Mouse (Mus musculus) A20 (cell line): Measurements from ENCODE around the gene E130114P18Rik.

ENCODE experiments used
- DNase-seq: peaks from one replicate; pipeline ENCODE4 v3.0.0-alpha.2; 2011; ENCODE audit warnings: low read depth, low spot score

E130114P18Rik gene

DNA sequence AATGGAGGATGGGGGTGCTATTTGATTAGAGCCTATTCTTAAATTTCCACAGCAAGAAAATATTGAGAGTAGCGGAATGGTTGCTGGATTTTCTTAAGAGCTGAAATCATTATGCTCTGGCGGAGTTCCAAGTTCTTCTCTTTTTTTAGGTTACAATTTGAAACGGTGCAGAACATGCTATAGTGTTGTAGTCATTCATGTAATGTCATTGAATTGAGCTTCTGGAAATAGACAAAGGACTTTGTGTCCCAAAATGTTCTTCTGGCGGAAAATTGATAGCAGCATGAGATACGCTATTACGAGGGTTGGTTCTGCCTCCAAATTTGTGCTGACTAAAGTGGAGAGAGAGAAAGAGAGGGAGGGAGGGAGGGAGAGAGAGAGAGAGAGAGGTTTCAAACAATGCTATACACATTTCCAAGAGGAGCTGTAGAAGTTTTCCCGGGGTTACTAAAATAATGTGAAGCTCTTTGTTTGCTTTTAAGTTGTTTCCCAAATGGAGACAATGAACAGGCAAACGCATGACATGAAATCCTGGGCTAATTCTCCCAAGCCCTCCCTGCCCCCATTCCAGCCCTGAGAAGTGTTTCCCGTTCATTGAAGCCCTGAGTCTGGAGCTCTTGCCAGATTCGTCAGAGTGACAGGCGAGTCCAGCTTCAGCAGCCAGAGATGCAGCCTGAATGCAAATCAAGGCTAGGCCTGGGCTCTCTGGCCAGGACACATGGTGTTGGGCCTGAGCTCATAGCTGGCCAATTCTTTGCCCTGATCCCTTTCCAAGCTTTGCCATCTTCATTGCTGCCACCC lies 128.9 kb downstream of the E130114P18Rik start:
- DNase-seq: no peak

DNA sequence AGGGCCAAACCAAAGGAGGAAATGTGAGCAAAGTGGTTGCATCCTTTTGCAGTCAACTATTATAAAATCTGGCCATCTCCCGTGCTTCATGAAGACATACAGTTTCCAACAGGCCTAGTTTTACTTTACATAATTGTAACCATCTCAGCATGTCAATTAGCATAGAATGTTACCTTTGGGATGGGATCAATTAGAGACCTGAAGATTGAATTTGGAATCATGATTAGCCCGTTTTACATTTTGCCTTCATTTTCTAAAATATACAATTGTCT lies 129.5 kb downstream of the E130114P18Rik start:
- DNase-seq: no peak

DNA sequence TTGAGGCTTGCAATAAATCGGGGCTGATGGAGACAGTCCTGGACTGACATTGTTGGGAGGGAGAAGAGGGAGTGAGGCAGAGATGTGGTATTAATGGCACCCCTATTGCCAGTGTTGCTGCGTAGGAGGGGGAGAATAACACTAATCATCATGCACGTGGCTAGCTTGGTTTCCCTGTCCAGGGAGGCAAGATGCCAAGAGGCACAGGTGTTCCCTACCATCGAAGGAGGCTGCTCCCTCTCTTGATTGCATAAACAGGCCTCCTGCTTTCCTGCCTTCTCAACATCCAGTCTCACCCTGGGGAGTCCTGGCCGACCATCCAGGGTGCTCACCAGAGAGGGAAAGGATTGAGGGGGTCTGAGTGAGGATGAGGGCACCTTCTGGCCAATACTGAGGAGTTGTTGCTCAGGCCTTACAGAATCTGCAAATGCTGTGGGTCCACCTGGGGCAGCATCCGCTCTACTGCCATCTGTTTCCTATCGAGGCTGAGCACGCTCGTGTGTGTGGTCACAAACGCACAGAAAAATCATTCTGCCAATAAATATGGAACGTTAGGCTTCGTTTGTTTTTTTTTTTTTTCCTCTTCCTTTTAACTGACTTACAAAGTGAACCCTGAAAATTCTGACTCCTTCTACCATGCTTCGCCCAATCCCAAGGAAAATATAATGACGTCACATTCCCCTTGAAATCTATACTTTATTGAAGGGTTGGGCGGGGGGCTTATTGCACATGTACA lies 130.0 kb downstream of the E130114P18Rik start:
- DNase-seq: no peak

DNA sequence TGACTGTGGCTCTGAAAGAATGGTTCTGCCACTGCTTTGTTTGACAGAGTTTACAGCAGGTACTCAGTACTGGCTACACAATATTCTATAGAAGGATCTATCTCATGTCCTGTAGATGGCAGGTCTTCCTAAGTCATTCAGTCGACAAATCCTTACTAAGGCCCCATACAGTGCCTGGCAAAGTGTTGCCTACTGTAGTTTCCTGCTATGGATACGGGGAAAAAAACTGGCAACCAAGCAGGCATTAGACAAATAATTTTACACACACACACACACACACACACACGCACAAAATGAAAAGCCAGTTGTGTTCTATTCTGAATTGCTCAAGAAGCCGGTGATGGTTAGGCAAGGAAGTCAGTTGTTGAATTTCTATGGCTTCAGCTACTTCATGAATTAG lies 130.6 kb downstream of the E130114P18Rik start:
- DNase-seq: no peak

DNA sequence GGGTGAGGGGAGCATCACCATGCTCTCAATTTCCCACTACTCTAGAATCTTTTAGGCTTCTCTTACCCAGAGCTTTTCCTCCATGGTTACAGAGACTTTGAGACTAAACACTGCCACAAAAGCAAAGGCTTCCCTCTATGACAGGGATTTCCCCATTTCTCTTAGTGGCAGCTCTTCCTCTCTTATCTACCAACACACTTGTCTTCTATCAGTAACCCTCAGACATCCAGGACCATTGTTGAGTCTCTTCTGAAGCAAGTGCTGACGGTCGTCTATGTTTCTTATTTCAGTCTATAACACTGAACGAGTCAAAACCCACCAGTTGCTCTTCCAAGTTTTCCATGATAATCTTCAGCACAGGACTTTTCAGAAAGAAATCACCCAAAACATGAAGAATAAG lies 137.5 kb downstream of the E130114P18Rik start:
- DNase-seq: no peak

DNA sequence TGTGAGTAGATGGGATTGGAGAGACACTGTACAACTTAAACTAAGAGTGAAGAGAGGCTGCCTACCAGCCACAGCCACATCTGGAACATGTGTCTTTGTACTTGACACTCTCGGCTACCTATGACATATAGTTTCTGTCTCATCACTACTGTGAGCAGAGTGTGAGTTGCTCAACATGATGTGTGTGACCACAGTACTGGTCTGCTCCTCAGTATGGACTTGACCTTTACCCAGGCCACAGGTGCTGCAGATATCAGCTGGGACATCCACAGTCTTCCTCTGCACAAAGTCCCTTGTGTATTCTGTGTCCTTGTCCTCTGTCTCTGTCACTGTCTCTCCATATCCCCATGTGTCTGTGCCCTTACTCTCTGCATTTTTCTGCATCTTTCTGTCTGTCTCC lies 141.3 kb downstream of the E130114P18Rik start:
- no peak for DNase-seq

DNA sequence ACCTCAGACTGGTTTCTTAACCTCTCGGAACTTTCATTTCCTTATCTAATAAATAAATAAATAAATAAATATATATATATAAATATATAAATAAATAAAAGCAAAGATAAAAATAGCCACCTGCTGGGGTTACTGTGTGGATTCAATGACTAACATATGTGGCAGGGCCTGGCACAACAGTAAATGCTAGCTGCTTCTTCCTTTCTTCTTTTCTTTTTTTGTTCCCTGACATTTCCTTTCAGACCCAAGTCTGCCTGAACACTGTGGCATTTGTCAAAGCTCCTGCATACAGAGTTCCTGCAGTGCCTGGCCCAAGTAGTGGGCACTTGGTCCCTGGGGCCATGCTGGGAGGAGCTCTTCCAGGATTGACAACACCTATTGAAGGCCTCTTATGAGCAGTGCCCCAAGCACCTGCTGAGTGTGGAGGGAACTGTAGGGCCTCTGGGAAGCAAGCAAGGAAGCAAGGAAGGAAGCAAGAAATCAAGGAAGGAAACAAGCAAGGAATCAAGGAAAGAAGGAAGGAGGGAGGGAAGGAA lies 142.1 kb downstream of the E130114P18Rik start:
- DNase-seq: no peak

DNA sequence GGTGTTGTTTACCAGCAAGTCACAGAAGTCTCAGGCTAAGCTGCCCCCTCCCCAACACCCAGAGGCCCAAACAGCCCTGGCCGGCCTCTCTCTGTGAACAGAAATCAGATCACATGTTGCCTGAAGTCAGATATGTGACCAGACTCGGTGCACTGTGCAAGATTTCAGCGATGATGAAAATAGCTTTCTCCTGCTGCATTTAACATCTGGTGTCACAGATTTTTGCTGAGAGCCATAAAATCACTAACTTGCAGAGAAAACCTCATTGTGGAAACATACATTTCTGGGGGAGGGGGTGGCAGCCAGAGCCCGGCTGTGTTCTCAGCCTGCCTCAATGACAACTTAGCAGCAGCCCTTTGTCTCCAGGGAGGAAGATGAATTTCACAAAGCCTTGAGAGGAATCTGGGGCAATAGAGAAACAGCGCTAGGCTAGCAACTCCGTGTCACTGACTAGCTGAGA lies 142.6 kb downstream of the E130114P18Rik start:
- DNase-seq: no peak

DNA sequence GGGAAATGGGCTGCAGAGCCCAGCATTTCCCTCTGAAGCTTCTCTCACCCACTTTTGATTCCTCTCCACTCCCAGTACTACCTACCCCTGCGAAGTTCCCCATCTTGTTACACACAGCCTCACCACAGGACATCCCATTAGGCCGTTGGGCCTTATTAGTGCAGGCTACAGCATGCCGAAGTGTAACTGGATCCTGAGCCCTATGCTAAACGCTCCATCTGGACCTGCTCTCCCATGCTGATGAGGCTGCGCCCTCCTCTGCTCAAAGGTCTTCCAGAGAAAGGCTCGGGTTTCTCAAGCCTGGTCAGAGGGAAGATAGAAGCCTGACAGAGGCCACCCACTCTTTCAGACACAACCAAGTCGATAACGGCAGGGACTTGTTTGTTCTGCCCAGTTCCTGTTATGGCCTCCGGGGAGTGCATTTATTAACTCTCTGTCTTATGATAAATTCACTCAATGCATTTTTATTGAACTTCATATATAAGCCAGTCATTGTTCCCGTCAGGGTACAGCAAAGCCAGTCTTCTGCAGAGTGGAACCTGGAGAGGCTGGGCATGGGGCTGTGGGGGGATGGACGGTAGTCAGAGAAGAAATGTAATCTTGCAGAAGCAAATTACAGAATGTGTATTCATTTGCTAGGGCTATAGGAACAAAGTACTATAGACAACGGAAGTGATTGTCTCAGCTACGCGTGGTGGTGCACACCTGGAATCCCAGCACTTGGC lies 148.8 kb downstream of the E130114P18Rik start:
- DNase-seq: no peak

DNA sequence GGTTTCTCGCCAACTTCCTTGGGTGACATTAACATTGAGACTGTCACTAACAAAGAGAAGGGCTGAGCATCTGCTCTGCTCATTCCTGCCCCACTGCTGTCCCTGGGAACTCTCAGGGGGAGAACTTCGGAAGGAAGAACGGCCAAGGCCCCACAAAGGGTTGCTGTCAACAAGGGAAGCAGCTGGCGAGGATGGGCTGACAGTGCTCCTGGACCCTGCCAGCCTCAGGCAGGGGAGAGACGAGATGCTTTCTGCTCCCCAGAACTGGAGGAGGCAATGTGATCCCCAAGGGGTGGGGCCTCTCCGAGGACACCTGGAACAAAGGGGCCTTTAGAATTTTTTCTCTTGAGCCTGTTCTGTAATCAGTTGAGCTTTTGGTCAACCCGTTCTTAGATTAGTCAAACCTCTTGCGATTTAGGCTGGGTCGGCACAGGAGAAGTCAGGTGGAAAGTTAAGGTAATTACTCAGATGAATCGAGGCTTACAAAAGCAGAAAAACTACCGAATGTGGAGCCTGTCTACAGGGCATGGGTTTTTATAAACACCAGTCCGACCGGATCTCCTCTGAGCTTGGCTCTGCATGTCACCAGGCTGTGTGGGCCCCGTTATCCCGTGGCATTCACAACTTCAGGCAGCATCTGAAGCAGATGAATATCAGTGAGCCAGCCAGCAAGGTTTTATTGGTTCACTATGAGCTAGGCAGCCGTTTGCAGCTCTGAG lies 151.7 kb downstream of the E130114P18Rik start:
- DNase-seq: no peak

DNA sequence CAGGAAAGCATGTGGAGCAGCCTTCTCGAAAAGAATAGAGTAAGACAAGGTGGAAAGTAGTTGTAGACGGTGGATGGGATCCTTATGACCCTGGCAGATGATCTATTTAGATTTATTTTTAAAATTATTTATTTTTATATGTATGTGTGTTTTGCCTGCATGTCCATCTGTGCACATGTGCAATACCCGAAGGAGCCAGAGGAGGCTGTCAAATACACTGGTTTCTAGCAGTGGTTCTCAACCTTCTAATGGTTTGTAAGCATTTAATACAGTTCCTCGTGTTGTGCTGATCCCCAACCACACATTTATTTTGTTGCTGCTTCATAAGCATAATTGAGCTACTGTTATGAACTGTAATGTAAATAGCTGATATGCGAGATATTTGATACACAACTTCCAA lies 154.7 kb downstream of the E130114P18Rik start:
- no peak for DNase-seq

DNA sequence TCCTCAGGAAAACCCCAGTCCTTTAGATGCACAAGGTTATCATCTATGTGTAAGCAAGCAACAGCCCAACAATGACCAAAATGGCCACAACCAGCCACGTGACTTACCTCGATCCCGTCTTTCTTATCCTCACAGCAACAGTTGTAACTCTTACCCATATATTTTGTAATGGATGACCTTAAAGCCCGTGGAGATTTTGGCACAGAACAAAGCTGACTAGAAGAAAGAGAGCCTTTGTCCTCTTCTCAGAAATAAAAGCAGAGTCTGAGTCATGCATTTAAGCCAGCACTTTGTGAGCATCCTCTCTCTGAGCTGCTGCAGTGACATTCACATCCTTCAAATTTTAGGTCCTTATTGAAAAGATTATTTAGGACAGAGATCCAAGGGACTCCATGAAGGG lies 156.1 kb downstream of the E130114P18Rik start:
- DNase-seq: no peak

DNA sequence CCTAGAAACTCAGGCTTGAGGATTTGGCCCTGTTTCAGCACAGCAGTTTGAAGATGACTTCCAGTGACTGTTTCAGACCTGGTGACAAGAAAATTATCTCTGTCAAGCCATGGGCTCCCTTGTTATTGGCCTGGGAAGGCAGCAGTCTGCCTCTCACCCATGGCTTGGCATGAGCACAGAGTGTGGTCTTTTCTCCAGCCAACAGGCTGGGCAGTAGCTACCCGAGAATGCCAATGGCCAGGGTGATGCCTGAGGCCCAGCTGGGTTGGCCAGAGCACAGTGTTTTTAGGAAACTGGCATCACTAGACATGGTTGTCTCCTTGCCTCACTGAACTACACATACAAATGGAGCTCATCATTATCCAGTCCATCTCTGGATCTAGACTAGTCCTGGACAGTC lies 157.5 kb downstream of the E130114P18Rik start:
- no peak for DNase-seq

DNA sequence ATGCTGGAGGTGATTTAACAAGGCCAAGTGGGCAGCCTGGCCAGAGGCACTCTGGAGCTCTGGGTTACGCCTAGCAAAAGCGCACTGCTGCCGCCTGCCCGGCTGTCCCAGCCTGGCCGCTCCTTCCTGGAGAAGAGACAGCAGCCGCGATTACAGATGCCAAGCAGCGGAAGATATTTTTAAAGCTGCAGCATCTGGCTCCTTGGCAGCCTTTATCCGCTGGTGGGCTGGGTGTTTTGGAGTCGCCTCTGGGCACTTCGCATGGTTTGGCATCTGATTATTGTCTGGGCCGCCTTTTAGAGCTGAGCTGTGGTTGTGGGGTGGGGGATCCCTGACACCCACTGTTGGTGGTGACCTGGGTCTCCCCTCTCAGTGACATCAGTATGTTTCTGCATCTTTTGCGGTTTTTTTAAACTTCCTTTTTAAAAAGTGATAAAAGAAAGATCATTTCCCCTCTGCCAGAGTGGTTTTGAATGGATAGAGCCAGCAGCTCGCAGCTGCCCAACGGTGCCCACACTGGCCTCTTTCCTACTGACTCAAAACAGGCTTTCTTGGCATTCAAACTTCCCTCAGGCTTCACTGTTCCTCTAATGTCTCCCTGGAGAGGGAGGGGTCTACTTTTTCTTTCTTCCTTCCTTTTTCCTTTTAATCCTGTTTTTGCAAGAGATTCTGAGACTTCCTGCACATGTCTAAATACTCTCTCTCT lies 159.1 kb downstream of the E130114P18Rik start:
- DNase-seq: no peak

DNA sequence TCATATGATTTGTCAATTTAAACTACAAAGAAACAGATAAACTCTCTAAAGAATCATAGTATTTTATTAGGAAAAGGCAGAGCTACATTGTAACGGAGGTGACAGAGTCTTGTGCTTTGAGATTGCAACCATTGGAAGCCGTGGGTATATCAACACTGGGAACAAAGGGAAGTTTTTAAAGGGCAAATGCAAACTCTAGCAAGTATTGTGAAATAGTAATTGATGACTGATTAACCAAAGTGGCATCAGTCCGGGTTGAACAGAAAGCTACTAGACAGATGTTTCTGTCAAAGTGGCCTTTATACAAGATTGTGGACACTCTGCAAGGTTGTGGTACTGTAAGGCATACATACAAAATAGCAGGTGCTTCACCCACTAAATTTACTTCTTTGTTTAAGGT lies 162.8 kb downstream of the E130114P18Rik start:
- DNase-seq: no peak

DNA sequence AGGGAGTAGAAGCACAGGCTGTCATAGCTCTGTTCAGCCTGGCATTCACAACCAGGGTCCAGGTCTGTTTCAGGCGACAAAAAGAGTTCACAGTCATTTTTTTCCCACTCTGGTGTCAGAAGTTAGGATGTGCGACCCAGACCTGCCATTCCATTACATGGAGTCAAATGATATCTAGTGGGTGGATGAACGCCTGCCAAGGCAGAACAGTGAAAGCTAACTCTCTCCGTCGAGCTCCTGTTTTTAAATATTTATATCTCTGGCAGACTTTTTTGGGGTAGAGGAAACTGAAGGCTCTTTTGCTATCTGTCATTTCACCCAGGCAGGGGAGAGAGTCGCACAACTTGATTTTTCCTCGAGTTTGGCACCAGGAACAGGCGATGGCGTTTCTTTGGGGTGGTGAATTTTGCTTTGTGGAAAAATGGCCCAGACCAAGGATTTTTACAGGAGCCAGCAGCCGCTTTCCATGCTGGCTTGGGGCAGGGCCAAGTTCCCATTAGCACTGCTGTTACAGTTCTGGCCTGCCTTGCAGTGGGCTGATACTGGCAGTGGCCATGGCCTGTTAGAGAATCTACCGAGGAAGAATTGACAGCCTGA lies 166.5 kb downstream of the E130114P18Rik start:
- no peak for DNase-seq

DNA sequence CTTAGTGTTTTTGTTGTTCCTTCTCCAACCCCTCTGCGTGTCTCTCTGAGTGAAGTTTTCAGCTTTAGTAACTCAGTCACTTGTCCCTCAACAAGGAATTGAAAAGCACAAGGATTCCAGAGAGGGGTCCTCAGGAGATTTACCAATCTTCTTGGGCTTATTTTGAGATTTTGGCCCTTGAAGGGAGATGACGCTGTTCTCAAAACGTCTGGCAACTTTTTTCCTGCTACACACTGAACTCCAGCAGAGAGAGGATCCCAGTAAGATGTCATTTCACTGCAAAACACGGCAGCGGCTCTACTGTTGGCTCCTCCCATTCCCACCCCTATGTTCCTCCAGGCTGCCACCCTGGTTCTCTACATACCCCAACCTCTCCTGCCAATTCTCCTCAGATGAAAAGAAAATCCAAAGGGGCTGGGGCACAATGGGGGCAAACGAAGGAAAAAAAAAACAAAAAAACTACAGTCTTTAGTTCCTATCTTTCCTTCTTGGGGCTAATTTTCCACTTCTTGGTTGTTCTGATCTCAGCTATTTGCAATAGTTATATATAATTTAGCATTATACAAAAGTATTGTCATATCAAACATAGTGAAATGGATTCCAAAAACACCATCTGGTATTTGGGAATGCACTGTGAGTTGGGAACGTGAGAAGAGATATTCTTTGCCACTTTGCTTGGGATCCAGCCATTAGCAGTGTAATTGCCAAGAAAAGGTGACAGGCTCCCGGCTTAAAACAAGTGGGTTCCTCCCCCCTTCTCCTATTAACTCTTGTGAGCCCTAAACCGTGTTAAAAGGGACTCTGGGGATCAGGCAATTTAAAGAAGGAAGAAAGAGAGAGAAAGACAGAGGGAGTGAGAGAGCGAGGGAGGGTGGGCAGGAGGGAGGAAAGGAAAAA lies 167.8 kb downstream of the E130114P18Rik start:
- no peak for DNase-seq

DNA sequence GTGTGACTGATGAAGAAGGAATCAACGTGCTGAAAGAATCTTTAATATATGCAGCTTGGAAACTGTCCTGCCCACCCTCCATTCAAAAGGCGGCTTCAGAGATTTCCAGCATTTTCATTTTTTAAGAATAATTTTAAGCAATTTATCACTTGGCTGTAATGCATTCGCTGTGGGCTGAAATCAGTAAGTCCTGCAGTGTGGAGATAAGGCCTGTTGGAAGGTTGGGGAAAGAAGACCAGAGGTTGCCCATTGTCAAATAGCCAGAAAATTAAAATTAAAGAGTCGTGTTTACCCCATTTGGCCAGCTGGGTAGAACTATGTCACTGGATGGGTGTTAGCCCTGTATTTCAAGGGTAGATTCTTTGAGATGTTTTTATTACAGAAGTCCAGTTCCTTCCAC lies 168.5 kb downstream of the E130114P18Rik start:
- no peak for DNase-seq

DNA sequence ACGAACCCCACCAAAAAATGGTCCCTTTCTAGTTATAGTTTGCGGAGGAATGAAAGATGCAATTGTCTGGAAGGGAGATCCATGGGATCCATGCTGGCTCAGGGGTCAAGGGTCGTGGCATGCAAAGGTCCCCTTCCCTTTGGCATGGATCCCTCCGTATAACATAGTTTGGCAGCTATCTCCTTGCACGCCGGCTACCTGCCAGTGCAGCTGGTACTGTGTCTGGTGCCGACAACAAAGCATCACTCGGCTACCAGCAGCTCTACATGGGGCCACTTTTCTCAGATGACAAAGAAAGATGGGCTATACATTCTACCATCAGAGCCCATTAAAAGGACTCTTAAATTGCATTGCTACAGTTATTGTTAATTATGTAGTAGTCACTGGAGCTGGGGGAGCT lies 169.2 kb downstream of the E130114P18Rik start:
- no peak for DNase-seq

DNA sequence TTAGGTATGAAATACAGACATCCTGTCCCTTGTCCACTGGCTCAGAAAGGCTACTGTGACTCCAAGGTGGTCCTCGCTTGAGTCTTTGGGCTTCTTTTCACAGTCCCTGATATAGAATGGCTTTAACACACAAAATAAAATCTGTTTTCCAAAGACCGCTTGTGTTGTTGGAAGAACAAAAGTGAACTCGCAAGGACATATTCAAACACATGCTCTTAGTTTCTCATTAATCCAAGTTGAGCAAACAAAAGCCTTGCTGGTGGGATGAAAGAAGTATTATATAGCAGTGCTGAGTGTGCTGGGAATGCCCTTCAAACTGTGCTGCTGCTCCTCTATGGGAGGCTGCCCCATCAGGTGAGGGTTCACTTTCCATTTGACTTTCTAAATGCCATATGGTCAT lies 169.7 kb downstream of the E130114P18Rik start:
- DNase-seq: no peak
